Mouse (Mus musculus): ENCODE results near the gene Ubtfl1. TPM values are rescaled to one million over a fixed set of nuclear protein-coding genes. Genes with fewer than 3 reads are reported as not detected.
"Not testable (repeated sequence)": the region's sequence is repeated elsewhere in the genome, so short reads cannot be mapped to it uniquely, and the experiment has no call there.

Gene Ubtfl1
- total RNA-seq (2014; rRNA removed) (not detected in 2 replicates), polyA plus RNA-seq (2012; rRNA removed) (not detected in 2 replicates)

- WGBS = 59% methylated on average over 1 of the region's 1 CpGs
- no peaks in the 10 kb centered on the region for H3K36me3 ChIP-seq (ENCODE audit: control insufficient read depth, insufficient read depth, low read length)
- no peak within 1 kb of the TSS for H3K4me3 ChIP-seq (ENCODE audit: insufficient read depth, low read depth, low read length)
- no peak within 1 kb of the TSS for H3K27ac ChIP-seq (replicated peaks; ENCODE audit: insufficient read depth, low read depth, low read length)
- no peak for DNase-seq (ENCODE audit: extremely low read depth, low read depth, low spot score)
- no peaks in the 10 kb centered on the region for H3K79me2 ChIP-seq (ENCODE audit: control insufficient read depth, insufficient read depth, low read length)
- no peaks in the 10 kb centered on the region for H3K4me1 ChIP-seq (ENCODE audit: control insufficient read depth, insufficient read depth, low read length)
- H3K9ac ChIP-seq (ENCODE audit: low read depth, low read length) = no peak within 1 kb of the TSS
- H3K27me3 ChIP-seq (ENCODE audit: control insufficient read depth, insufficient read depth, low read length) = no peaks in the 10 kb centered on the region
- TF ChIP-seq POLR2A (IDR thresholded peaks at IDR 0.05; ENCODE audit: extremely low read depth, insufficient read depth, low read length) (no peak), CTCF (IDR thresholded peaks at IDR 0.05; ENCODE audit: low read depth, low read length) (no peak)
Measured at GRCm38 (mm10) chr9:18404118-18404517, at the start of gene Ubtfl1. Ubtfl1 (plus strand) TSS chr9:18404418.

- not testable (repeated sequence) for H3K9ac ChIP-seq (ENCODE audit: low read depth, low read length); H3K79me2 ChIP-seq (ENCODE audit: control insufficient read depth, insufficient read depth, low read length); H3K27me3 ChIP-seq (ENCODE audit: control insufficient read depth, insufficient read depth, low read length); H3K4me1 ChIP-seq (ENCODE audit: control insufficient read depth, insufficient read depth, low read length); DNase-seq (ENCODE audit: extremely low read depth, low read depth, low spot score); H3K36me3 ChIP-seq (ENCODE audit: control insufficient read depth, insufficient read depth, low read length); H3K27ac ChIP-seq (replicated peaks; ENCODE audit: insufficient read depth, low read depth, low read length); H3K4me3 ChIP-seq (ENCODE audit: insufficient read depth, low read depth, low read length)
- WGBS = 74% methylated on average over 1 of the region's 1 CpGs
Measured at GRCm38 (mm10) chr9:18373026-18373425, 31.2 kb upstream of the Ubtfl1 start.

GRCm38 (mm10) chr9:18385782-18386181 is 18.4 kb upstream of the Ubtfl1 start:
- WGBS = 35% methylated on average over 6 of the region's 6 CpGs
- H3K79me2 ChIP-seq (ENCODE audit: control insufficient read depth, insufficient read depth, low read length) = no peaks in the 10 kb centered on the region
- H3K4me1 ChIP-seq (ENCODE audit: control insufficient read depth, insufficient read depth, low read length) = no peaks in the 10 kb centered on the region
- no peak overlapping the region for H3K9ac ChIP-seq (ENCODE audit: low read depth, low read length)
- H3K27ac ChIP-seq (replicated peaks; ENCODE audit: insufficient read depth, low read depth, low read length) = no peak overlapping the region
- no peaks in the 10 kb centered on the region for H3K36me3 ChIP-seq (ENCODE audit: control insufficient read depth, insufficient read depth, low read length)
- no peak overlapping the region; the same call in 1 of the 2 replicates for H3K4me3 ChIP-seq (ENCODE audit: insufficient read depth, low read depth, low read length)
- no peak for DNase-seq (ENCODE audit: extremely low read depth, low read depth, low spot score)
- H3K27me3 ChIP-seq (ENCODE audit: control insufficient read depth, insufficient read depth, low read length) = no peaks in the 10 kb centered on the region
- TF ChIP-seq CTCF (IDR thresholded peaks at IDR 0.05; ENCODE audit: low read depth, low read length) (no peak), POLR2A (IDR thresholded peaks at IDR 0.05; ENCODE audit: extremely low read depth, insufficient read depth, low read length) (no peak)

GRCm38 (mm10) chr9:18399629-18400028 is 4.6 kb upstream of the Ubtfl1 start:
- DNase-seq (ENCODE audit: extremely low read depth, low read depth, low spot score) = no peak
- H3K79me2 ChIP-seq (ENCODE audit: control insufficient read depth, insufficient read depth, low read length) = no peaks in the 10 kb centered on the region
- WGBS = 73% methylated on average over 1 of the region's 1 CpGs

GRCm38 (mm10) chr9:18402895-18403294 is 1.3 kb upstream of the Ubtfl1 start, which contains the start of gene Naalad2:
Naalad2 (minus strand) TSS chr9:18402995.
- H3K9ac ChIP-seq (ENCODE audit: low read depth, low read length); H3K27me3 ChIP-seq (ENCODE audit: control insufficient read depth, insufficient read depth, low read length); H3K27ac ChIP-seq (replicated peaks; ENCODE audit: insufficient read depth, low read depth, low read length); H3K79me2 ChIP-seq (ENCODE audit: control insufficient read depth, insufficient read depth, low read length); H3K36me3 ChIP-seq (ENCODE audit: control insufficient read depth, insufficient read depth, low read length); H3K4me3 ChIP-seq (ENCODE audit: insufficient read depth, low read depth, low read length); H3K4me1 ChIP-seq (ENCODE audit: control insufficient read depth, insufficient read depth, low read length); DNase-seq (ENCODE audit: extremely low read depth, low read depth, low spot score): not testable (repeated sequence)
- WGBS = 56% methylated on average over 2 of the region's 2 CpGs

More at GRCm38 (mm10) chr9:18399629-18400028, 4.6 kb upstream of the Ubtfl1 start:
- no peaks in the 10 kb centered on the region for H3K27me3 ChIP-seq (ENCODE audit: control insufficient read depth, insufficient read depth, low read length)
- H3K4me3 ChIP-seq (ENCODE audit: insufficient read depth, low read depth, low read length) = no peak overlapping the region
- H3K9ac ChIP-seq (ENCODE audit: low read depth, low read length) = no peak overlapping the region
- no peak overlapping the region for H3K27ac ChIP-seq (replicated peaks; ENCODE audit: insufficient read depth, low read depth, low read length)
- no peaks in the 10 kb centered on the region for H3K36me3 ChIP-seq (ENCODE audit: control insufficient read depth, insufficient read depth, low read length)
- no peaks in the 10 kb centered on the region for H3K4me1 ChIP-seq (ENCODE audit: control insufficient read depth, insufficient read depth, low read length)
- no peak for TF ChIP-seq POLR2A (IDR thresholded peaks at IDR 0.05; ENCODE audit: extremely low read depth, insufficient read depth, low read length)
- TF ChIP-seq CTCF (IDR thresholded peaks at IDR 0.05; ENCODE audit: low read depth, low read length) = no peak

- H3K4me1 ChIP-seq (ENCODE audit: control insufficient read depth, insufficient read depth, low read length); H3K27ac ChIP-seq (replicated peaks; ENCODE audit: insufficient read depth, low read depth, low read length); H3K9ac ChIP-seq (ENCODE audit: low read depth, low read length); H3K36me3 ChIP-seq (ENCODE audit: control insufficient read depth, insufficient read depth, low read length); H3K79me2 ChIP-seq (ENCODE audit: control insufficient read depth, insufficient read depth, low read length); H3K4me3 ChIP-seq (ENCODE audit: insufficient read depth, low read depth, low read length); DNase-seq (ENCODE audit: extremely low read depth, low read depth, low spot score); H3K27me3 ChIP-seq (ENCODE audit: control insufficient read depth, insufficient read depth, low read length): not testable (repeated sequence)
- 75% methylated on average over 4 of the region's 4 CpGs for WGBS
Measured at GRCm38 (mm10) chr9:18412371-18412770, 8.2 kb downstream of the Ubtfl1 start.
